Mouse (Mus musculus) G1E (cell line): ENCODE results near the gene Gm17324.

Experiments used
- CTCF ChIP-seq: IDR thresholded peaks from 2 replicates; pipeline ENCODE4 v1.5.1; 2012; ENCODE audit warnings: low read depth, low read length, inconsistent platforms, mixed read lengths
- GATA1 ChIP-seq: IDR thresholded peaks from 2 replicates; pipeline ENCODE4 v1.6.1; 2012; ENCODE audit warnings: borderline replicate concordance, low read length, inconsistent platforms, mixed read lengths
- GATA2 ChIP-seq: IDR thresholded peaks from 2 replicates; pipeline ENCODE4 v1.6.1; 2012; ENCODE audit warnings: low read depth, low read length, inconsistent platforms, borderline replicate concordance
- POLR2AphosphoS5 ChIP-seq: IDR thresholded peaks from 2 replicates; pipeline ENCODE4 v1.6.1; 2012; ENCODE audit warnings: low read depth, low read length, inconsistent platforms; ENCODE audit not compliant: insufficient replicate concordance
- TAL1 ChIP-seq: conservative IDR thresholded peaks from 2 replicates; pipeline ENCODE4 v1.6.1; 2012; ENCODE audit warnings: low read depth, low read length, inconsistent platforms, mixed read lengths

DNA sequence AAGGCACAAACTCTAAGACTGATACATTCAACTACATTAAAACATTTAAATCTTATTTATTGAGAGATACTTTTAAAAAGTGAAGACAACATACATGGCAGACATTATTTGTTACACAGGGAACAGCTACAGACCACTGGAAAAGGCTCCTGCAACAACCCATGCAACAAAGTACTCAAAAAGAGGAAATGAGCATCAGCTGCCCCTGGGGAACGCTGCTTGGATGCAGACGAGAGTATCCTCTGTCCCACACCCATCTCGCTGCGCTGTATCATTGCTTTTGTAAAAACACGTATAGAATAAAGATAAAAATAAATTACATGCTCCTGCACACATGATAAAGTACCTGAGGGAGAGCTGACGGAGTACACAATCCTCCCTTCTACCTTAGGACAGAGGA is 18.1 kb downstream of the Gm17324 start:
- no peak for TF ChIP-seq CTCF
- no peak for TF ChIP-seq GATA1
- TF ChIP-seq TAL1: no peak
- TF ChIP-seq POLR2AphosphoS5: no peak
- no peak for TF ChIP-seq GATA2
